Mouse (Mus musculus): ENCODE data around the gene Ptcra.
"Not testable (repeated sequence)": the region's sequence is repeated elsewhere in the genome, so short reads cannot be mapped to it uniquely, and the experiment has no call there.

Gene Ptcra

DNA sequence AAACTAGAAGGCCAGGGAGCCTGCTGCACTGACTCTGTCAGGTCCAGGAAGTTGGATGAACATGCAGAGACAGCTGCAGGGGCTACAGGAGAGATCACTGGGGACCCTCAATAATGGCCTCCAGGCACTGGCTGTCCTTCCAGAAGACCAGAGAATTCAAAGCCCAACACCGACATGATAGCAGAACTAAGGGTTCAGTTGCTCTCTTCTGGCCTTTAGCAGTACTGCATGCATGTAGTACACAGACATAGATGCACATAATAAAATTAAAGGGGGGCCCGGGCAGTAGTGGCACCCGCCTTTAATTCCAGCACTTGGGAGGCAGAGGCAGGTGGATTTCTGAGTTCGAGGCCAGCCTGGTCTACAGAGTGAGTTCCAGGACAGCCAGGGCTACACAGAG lies 7.5 kb upstream of the Ptcra start:
- DNase-seq, result no peak

DNA sequence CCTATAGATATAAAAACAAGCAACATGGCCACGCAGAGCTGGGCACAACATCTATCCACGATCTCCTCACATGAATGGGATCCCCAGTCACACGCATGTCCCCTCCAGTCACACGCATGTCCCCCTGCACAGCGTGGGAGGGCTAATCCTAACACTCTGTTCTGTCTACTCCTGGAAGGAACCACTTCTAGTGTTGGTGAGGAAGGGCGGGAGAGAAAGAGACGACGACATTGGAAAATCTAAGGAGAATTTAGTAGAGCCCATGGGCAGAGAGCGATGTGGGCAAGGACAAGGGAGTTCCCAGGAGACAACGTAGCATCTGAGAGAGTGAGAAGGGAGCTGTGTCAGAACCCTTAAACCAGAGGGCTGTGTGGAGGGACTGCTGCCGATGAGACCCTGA lies 7.0 kb upstream of the Ptcra start:
- no peak for DNase-seq

- DNase-seq, result no peak
These were observed 4.4 kb upstream of the Ptcra start for GRCm38 (mm10) chr17:46767868-46768267.

GRCm38 (mm10) chr17:46764916-46765315 lies 1.4 kb upstream of the Ptcra start:
- not testable (repeated sequence) for DNase-seq

- DNase-seq, result no peak
These were observed 4.8 kb downstream of the Ptcra start for GRCm38 (mm10) chr17:46758753-46759152.

- DNase-seq, result peak; percentile 99
These were observed 11.5 kb downstream of the Ptcra start, which contains the start of gene Cnpy3 for GRCm38 (mm10) chr17:46751794-46752556. Gene Cnpy3 (minus strand): TSS chr17:46752214.

DNA sequence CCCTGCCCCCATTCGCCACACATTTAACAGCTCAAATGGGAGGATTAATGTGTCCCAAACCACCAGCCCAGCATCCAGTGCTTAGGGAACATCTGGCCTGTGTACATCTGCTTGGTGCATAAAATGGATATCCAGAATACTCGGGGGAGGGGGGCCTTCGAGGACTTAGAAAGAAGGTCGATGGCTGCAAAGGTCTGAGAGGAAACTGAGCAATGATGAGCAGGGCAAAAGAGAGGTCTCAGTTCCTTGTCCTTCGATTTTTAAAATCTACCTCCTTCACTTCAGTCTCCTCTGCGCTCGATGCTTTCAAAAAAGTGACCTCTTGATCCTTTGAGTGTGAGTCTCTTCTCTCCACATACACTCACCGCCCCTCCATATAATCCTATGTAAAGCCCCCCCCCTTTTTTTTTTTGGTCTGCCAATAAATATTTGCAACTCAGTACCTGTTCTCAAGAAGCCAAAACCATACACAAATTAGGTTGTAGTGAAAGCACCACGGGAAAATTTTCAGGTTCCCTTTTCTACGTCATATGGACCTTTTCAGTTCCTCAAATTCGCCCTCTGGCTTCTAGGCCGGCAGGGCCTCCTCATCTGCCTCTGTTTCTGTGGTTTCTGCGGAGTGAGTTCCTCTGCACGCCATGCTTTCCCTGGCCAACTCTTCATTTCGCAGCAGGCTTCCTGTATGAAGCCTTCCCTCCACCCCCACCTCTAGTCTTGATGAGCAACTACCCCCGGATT lies 12.3 kb downstream of the Ptcra start:
- DNase-seq, result no peak

- no peak for DNase-seq
These were observed 12.9 kb downstream of the Ptcra start for GRCm38 (mm10) chr17:46750580-46750979.

- DNase-seq, result no peak
These were observed 14.2 kb downstream of the Ptcra start for GRCm38 (mm10) chr17:46749282-46749681.

GRCm38 (mm10) chr17:46747806-46748205 lies 15.7 kb downstream of the Ptcra start:
- no peak for DNase-seq

DNA sequence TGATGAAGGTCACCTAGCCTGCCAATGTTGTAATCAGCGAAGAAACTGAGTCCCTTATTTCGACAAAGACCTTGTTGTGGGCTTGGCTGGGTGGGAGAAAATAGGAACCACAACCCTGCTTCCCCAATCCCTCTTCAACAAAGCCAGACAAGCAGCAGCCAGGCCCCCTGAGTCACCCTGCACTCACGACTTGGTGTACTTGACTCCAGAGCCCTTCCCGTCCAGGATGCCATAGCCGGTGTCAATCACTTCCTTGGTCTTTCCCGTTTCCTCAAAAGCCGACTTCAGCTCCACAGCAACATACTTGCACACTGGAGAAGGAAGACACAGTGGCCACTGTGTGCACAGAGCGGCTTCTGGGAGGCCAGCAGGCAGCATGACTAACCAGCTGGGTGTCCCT lies 16.3 kb downstream of the Ptcra start:
- no peak for DNase-seq

DNA sequence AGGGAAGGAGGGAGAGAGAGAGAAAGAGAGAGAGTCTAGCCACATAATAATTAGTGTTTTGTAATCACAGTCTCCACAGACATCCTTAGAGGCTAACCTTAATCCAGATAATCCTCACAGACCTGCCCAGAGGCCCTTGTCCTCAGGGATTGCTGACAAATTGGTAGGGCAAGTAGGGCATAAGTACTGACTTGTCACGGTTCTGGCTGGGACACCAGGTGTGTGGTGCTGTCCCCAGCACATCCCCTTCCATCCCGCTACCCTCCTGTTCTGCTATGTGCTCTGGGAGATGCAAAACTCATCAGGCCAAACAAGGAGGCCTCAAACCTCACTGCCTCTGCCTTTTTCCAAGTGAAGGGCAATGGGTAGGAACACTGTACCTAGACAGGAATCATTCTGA lies 18.0 kb downstream of the Ptcra start:
- no peak for DNase-seq

- DNase-seq, result no peak
These were observed 20.5 kb downstream of the Ptcra start for GRCm38 (mm10) chr17:46742986-46743385.

DNA sequence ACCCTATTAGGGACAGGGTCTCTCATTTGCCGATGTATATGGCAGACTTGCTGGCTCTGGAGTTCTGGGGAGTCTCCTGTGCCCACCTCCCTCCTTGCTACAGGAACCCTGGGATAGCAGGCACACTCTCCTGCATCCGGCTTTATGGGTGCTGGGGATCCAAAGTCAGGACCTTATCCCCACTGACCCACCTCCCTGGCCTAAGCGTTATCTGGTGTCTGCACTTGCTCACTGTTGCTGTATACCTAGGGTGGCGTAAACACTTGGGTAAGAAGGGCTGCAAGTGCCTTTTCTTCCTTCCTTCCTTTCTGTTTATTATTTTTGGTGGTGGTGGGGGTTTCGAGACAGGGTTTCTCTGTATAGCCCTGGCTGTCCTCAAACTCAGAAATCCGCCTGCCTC lies 22.2 kb downstream of the Ptcra start:
- DNase-seq, result no peak

DNA sequence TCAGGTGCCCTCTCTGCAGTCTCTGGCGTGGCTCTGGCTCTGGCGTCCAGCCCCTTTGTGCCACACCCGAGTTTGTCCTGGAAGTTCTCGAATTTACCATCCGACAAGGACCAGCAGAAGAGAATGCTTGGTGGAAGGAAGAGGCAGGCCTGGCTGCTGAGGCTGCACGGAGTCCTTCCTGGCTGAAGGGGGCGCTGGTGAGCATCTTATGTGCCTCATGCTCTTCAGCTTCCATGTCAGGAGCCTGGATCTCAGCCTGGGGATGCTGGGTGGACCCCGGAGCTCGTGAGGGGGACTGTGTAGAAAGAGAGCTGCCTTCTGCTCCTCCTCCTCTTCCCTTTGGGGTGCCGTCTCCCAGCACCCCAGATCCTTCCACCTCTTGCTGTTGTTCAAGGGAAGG lies 27.4 kb downstream of the Ptcra start:
- DNase-seq, result no peak

- no peak for DNase-seq
These were observed 28.2 kb downstream of the Ptcra start for GRCm38 (mm10) chr17:46735287-46735686.

- no peak for DNase-seq
These were observed 29.5 kb downstream of the Ptcra start for GRCm38 (mm10) chr17:46734055-46734454.

GRCm38 (mm10) chr17:46728904-46729318 lies 34.6 kb downstream of the Ptcra start, which contains the start of gene Gnmt:
Gene Gnmt (minus strand): TSS chr17:46729168.
- DNase-seq, result peak; percentile 91

- DNase-seq, result no peak
These were observed 35.0 kb downstream of the Ptcra start for GRCm38 (mm10) chr17:46728496-46728895.

DNA sequence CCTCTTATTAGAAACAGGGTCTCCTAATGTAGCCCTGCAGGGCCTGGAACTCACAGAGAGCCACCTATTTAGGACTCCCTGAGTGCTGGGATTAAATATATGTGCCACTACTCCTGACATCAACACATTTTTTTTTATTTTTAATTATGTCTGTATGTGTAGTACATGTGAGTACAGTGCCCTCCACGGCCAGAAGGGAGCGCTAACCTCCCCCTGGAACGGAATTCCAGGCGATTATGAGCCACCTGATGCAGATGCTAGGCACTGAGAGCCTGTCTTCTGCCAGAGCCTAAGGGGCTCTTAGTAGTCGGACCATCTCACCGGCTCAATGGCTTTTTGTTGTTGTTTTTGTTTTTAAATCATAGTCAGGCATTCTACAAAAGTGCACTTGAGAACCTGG lies 35.5 kb downstream of the Ptcra start:
- no peak for DNase-seq

DNA sequence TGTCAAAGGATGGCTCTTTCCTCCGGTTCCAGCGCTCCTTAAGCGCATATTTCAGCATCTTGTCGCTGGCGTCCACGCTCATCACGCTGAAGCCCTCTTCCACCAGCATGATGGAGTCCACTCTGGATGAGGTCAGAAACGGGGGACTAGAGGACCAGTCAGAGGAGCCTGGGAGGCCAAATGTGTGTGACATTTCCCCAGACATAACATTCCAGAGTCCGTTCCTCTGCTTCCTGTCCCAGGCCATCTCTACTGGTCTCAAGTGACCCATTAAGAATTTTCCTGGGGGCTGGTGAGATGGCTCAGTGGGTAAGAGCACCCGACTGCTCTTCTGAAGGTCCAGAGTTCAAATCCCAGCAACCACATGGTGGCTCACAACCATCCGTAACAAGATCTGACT lies 36.2 kb downstream of the Ptcra start:
- no peak for DNase-seq

DNA sequence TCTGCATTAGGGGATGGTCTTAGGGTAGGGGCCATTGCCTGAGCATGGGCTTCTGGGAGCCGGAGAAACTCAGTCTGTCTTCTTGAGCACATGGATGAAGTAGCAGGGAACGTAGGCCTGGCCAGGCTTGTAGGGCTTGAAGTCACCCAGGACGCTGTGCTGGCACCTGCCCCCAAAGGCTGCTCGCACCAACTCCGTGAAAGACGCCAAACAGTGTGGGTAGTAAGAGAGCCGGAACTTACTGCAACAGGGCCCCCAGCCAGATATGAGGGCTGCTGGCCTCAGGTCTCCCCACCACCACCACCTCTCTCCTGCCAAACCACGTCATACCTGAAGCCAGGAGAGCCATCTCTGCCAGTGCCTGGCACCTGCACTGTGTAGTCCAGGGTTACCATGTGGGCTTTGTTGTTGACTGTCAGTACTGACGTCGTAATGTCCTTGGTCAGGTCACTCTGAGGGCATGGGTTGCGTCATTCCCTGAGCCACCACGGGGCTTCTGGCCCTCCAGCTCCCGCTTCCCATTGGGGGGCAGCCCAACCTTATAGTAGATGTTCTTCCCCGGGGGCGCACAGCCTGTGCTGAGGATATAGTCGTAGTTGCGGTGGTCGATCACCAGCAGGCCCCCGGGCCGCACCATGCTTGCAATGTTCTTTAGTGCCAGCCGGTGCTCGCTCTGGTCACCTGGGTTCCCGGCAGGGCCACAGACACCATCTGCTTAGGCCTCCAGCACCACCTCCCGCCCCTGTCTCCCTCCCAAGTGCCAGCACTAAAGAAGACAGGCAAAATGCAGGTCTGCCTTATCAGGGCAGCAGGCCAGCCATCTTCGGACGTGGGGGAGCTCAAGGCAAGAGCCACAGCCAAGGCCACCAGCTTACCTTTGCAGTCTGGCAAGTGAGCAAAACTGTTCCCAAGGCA lies 37.5 kb downstream of the Ptcra start:
- peak; percentile 91 for DNase-seq

DNA sequence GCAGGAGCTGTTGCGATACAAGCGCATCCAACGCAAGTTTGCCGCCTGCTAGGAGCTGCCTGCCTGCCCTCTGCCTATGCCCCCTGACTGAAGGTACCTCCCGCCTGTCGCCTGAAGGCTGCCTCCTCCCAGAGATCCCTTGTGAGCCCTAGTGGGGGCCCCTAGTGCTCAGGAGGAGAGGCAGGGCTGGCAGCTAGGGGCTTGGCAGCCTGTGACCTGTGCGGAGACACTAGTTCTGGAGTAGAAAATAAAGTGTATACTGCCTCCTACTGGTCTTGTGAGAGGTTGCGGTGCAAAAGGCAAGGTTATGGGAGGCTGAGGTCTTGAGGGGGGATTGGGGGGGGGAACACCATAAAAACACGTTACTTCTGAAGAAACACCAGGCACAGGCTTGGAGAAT lies 38.2 kb downstream of the Ptcra start:
- peak; percentile 68 for DNase-seq

Measured in cerebellum, adult 9-11 months (tissue).